Mouse (Mus musculus) adrenal gland, adult 2 months (tissue): Measurements from ENCODE around the gene Hcn1. TPM values are rescaled to one million over a fixed set of nuclear protein-coding genes. Genes with fewer than 3 reads are reported as not detected.

Experiments
- DNase-seq: peaks from one replicate; pipeline ENCODE4 v3.0.0; 2021
- polyA plus RNA-seq: library from polyadenylated mRNA; depleted of rRNA; stranded (reverse); fragments of >200 nt; gene quantifications from 2 replicates; pipeline ENCODE4 v1.2.3, GENCODE M21; 2012
- total RNA-seq, 2 experiments: library from RNA; stranded (reverse); gene quantifications; 2 replicates each; pipeline ENCODE4 v1.2.3; 2021

Hcn1 gene
- total and polyA plus RNA-seq, 3 experiments = 0.01 to 0.07 TPM; not detected in 1

- no peak for DNase-seq
Observed at GRCm38 (mm10) chr13:118026510-118026909, 424.4 kb downstream of the Hcn1 start.

- DNase-seq = no peak
Observed at GRCm38 (mm10) chr13:118027868-118028267, 425.7 kb downstream of the Hcn1 start.

GRCm38 (mm10) chr13:118028662-118029061 is 426.5 kb downstream of the Hcn1 start:
- no peak for DNase-seq

- DNase-seq = no peak
Observed at GRCm38 (mm10) chr13:118029579-118029978, 427.5 kb downstream of the Hcn1 start.

- DNase-seq = no peak
Observed at GRCm38 (mm10) chr13:118035598-118035997, 433.5 kb downstream of the Hcn1 start.
